Mouse (Mus musculus): ENCODE measurements around the gene Fry. TPM values are rescaled to one million over a fixed set of nuclear protein-coding genes. Genes with fewer than 3 reads are reported as not detected.

Fry gene
- polyA plus RNA-seq, 1 experiment from 2014 or later: 43.4 TPM

DNA sequence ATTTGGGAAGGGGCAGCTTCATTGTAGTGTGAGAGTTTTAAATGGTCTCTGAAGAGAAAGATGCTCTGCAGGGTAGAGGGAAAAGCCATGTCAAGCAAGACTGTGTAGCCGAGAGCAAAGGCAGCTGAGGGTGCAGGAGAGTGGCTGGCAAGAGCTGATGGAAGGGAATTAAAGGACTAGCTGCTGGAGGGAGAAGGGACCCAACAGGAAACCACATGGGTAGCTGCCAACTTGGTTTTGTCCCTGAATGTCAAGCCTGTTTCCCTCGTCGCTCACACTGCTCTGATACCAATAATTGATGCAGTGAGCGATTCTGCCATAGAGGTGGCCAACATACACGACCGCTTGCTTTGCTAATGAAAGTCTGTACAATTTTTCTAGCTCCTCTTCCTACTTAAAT, 160.9 kb downstream of the Fry start:
- Histone ChIP-seq H3K27me3 (replicated peaks; ENCODE audit: control insufficient read depth, insufficient read depth, low read length) (no peaks in the 10 kb centered on the region), H3K9me3 (ENCODE audit: control insufficient read depth, low read length) (no peaks in the 10 kb centered on the region), H3K4me3 (ENCODE audit: low read length) (no peak overlapping the region), H3K4me2 (ENCODE audit: low read length) (no peak overlapping the region), H3K9ac (ENCODE audit: low read depth, low read length) (no peak overlapping the region), H3K4me1 (ENCODE audit: control insufficient read depth, insufficient read depth, low read depth, low read length) (no peaks in the 10 kb centered on the region), H3K27ac (ENCODE audit: low read depth, low read length) (no peak overlapping the region), H3K36me3 (ENCODE audit: control insufficient read depth, insufficient read depth, low read length) (no peaks in the 10 kb centered on the region)
- ATAC-seq: no peak
- 67% methylated on average over 6 of the region's 6 CpGs for WGBS

DNA sequence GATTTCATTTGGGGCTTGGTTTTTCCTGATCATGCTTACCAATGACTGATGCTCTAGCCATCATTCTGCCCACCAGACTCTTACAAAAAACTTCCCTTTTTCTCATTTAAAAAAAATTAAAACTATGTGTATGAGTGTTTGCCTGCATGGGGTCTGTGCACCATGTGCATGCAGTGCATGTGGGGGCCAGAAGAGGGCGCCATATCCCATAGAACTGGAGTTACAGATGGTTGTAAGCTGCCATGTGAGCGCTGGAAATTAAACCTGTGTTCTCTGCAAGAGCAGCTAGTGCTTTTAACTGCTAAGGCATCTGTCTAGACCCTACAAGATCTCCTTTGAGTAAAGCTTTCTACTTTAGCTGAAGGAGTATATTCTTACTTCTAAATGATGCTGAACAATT, 162.6 kb downstream of the Fry start:
- Histone ChIP-seq H3K36me3 (ENCODE audit: control insufficient read depth, insufficient read depth, low read length) (peaks cover 3% of the 10 kb centered on the region; the same call in 1 of the 2 replicates), H3K27me3 (replicated peaks; ENCODE audit: control insufficient read depth, insufficient read depth, low read length) (no peaks in the 10 kb centered on the region), H3K4me3 (ENCODE audit: low read length) (no peak overlapping the region), H3K4me1 (ENCODE audit: control insufficient read depth, insufficient read depth, low read depth, low read length) (no peaks in the 10 kb centered on the region), H3K9ac (ENCODE audit: low read depth, low read length) (no peak overlapping the region), H3K9me3 (ENCODE audit: control insufficient read depth, low read length) (no peaks in the 10 kb centered on the region), H3K27ac (ENCODE audit: low read depth, low read length) (no peak overlapping the region), H3K4me2 (ENCODE audit: low read length) (no peak overlapping the region)
- no peak for ATAC-seq
- 72% methylated on average over 2 of the region's 2 CpGs for WGBS

DNA sequence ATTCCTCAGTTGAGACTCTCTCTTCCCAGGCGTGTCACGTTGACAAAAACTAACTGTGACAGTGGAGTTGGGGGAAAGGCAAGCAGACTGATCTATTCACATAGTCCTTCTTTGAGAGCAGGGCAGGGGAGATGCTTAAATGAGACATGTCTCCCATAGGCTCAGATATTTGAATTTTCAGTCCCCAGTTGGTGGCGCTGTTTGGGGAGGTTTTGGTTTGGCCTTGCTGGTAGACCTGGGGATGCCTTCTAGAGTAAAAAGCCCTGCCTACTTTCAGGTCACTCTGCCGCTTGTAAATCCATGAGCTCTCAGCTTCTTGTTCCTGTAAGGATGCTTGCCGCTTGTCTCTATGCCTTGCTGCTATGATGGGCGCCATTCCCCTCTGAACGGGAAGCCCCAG, 163.6 kb downstream of the Fry start:
- Histone ChIP-seq H3K27ac (ENCODE audit: low read depth, low read length) (no peak overlapping the region), H3K36me3 (ENCODE audit: control insufficient read depth, insufficient read depth, low read length) (peaks cover 3% of the 10 kb centered on the region; the same call in 1 of the 2 replicates), H3K4me2 (ENCODE audit: low read length) (no peak overlapping the region), H3K4me3 (ENCODE audit: low read length) (no peak overlapping the region), H3K9me3 (ENCODE audit: control insufficient read depth, low read length) (no peaks in the 10 kb centered on the region), H3K27me3 (replicated peaks; ENCODE audit: control insufficient read depth, insufficient read depth, low read length) (no peaks in the 10 kb centered on the region), H3K4me1 (ENCODE audit: control insufficient read depth, insufficient read depth, low read depth, low read length) (no peaks in the 10 kb centered on the region), H3K9ac (ENCODE audit: low read depth, low read length) (no peak overlapping the region)
- ATAC-seq: no peak
- WGBS: 83% methylated on average over 7 of the region's 7 CpGs

DNA sequence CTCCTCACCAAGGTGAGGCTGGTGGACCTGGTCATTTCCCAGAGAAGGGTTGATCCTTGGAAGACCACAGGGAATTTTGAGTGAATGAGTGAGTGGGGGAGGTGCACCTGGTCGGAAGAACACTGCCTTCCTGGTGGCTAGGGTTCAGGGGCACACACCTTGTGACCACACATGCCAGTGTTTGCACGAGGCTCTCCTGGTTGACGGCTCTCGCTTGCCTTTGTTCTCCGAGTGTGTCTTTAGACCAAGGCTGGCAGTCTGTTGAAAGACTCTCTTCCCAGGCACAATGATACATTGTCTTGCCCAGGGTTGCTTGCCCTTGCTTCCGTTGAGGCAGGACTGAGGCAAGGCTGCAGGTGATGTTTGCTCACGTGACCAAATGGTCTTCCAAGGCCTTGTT, 169.5 kb downstream of the Fry start:
- Histone ChIP-seq H3K27me3 (replicated peaks; ENCODE audit: control insufficient read depth, insufficient read depth, low read length) (no peaks in the 10 kb centered on the region), H3K9me3 (ENCODE audit: control insufficient read depth, low read length) (no peaks in the 10 kb centered on the region), H3K4me2 (ENCODE audit: low read length) (no peak overlapping the region), H3K36me3 (ENCODE audit: control insufficient read depth, insufficient read depth, low read length) (peaks cover 3% of the 10 kb centered on the region; the same call in 1 of the 2 replicates), H3K4me1 (ENCODE audit: control insufficient read depth, insufficient read depth, low read depth, low read length) (no peaks in the 10 kb centered on the region; the same call in 1 of the 2 replicates), H3K4me3 (ENCODE audit: low read length) (no peak overlapping the region), H3K27ac (ENCODE audit: low read depth, low read length) (no peak overlapping the region), H3K9ac (ENCODE audit: low read depth, low read length) (no peak overlapping the region)
- ATAC-seq: no peak
- 87% methylated on average over 7 of the region's 7 CpGs for WGBS

DNA sequence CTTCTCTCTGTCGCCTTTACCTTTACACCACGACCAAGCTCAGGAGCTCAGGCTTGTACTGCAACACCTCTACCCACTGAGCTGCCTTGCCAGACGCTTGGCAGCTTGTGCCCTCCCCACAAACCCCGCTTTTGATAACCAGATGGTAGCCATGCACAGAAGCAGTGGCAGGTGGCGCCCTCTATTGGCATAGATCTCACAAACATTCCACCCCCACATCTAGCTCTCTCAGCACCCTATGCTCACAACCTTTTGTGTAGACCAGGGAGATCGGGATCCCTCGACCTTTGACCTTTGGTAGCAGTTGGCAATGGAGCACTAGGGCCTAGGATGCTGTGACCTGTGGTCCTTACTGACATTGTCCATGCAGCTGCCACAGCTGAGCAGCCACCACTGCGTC, 171.2 kb downstream of the Fry start:
- no peak for ATAC-seq
- WGBS: 72% methylated on average over 8 of the region's 8 CpGs

DNA sequence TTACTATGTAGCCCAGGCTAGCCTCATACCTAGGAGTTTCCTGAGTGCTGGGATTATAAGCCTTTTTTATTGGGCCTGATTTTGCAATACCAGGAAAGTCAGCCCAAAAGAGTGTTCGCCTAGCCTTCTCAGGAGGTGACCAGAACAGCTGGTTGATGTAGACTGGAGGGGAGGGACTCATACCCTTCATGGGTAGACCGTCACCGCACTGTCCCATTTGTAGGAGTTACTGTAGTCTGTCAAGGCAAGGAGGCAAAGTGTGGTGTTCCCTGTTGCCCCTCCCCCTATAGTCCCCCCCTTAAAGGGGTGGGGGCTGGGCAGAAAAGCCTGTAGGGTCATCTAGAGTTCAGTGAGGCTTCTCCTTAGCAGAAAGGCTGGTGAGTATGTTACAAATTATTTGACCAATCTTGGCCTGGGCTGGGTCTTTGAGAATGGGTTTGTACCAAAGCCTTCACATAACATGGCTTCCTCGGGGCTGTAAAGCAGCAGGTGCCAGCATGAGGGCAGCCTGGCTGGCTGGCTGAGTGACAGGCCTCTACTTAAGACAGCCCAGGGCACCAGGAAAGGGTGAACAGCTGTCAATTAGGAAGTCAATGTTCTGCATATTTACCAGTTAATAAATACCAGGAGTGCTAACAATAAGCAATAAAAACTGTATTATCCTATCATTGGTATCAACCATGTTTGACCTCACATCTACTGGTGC, 172.2 kb downstream of the Fry start:
- Histone ChIP-seq H3K27ac (ENCODE audit: low read depth, low read length) (no peak overlapping the region), H3K4me2 (ENCODE audit: low read length) (no peak overlapping the region), H3K36me3 (ENCODE audit: control insufficient read depth, insufficient read depth, low read length) (no peaks in the 10 kb centered on the region), H3K4me3 (ENCODE audit: low read length) (no peak overlapping the region), H3K27me3 (replicated peaks; ENCODE audit: control insufficient read depth, insufficient read depth, low read length) (no peaks in the 10 kb centered on the region), H3K9ac (ENCODE audit: low read depth, low read length) (no peak overlapping the region), H3K4me1 (ENCODE audit: control insufficient read depth, insufficient read depth, low read depth, low read length) (peaks cover 2% of the 10 kb centered on the region; the same call in 1 of the 2 replicates), H3K9me3 (ENCODE audit: control insufficient read depth, low read length) (no peaks in the 10 kb centered on the region)
- WGBS: 71% methylated on average over 4 of the region's 4 CpGs
- ATAC-seq: 0 out of 2 replicates have a peak, but pooled peaks have one; percentile 53

More for the DNA sequence above, 171.2 kb downstream of the Fry start:
- H3K36me3 ChIP-seq (ENCODE audit: control insufficient read depth, insufficient read depth, low read length): peaks cover 1% of the 10 kb centered on the region; the same call in 1 of the 2 replicates
- no peak overlapping the region for H3K4me2 ChIP-seq (ENCODE audit: low read length)
- H3K27ac ChIP-seq (ENCODE audit: low read depth, low read length): no peak overlapping the region
- no peak overlapping the region for H3K4me3 ChIP-seq (ENCODE audit: low read length)
- H3K9me3 ChIP-seq (ENCODE audit: control insufficient read depth, low read length): no peaks in the 10 kb centered on the region
- no peak overlapping the region for H3K9ac ChIP-seq (ENCODE audit: low read depth, low read length)
- no peaks in the 10 kb centered on the region for H3K27me3 ChIP-seq (replicated peaks; ENCODE audit: control insufficient read depth, insufficient read depth, low read length)
- no peaks in the 10 kb centered on the region; the same call in 1 of the 2 replicates for H3K4me1 ChIP-seq (ENCODE audit: control insufficient read depth, insufficient read depth, low read depth, low read length)

DNA sequence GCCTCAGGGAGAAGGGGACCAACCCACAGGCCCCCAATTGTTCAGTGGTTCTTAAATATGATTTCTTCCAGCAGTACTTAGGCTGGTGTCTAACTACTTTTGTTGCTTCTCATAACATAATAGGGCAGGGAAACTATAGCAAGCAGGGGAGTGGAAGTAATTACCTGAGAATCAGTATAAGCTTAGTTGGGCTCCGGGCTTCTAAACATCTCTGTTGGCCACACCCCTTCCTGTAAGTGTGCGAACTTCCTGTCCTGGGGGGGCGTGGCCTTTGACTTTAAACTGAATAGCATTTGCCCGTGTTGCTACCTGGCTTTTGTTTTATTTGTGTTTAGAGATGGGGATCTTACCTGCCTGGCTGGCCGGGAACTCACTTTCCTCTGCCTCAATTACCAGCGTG, 172.8 kb downstream of the Fry start:
- no peak overlapping the region for H3K4me3 ChIP-seq (ENCODE audit: low read length)
- no peak overlapping the region for H3K27ac ChIP-seq (ENCODE audit: low read depth, low read length)
- ATAC-seq: no peak
- no peaks in the 10 kb centered on the region for H3K27me3 ChIP-seq (replicated peaks; ENCODE audit: control insufficient read depth, insufficient read depth, low read length)
- no peak overlapping the region for H3K9ac ChIP-seq (ENCODE audit: low read depth, low read length)
- peaks cover 2% of the 10 kb centered on the region; the same call in 1 of the 2 replicates for H3K4me1 ChIP-seq (ENCODE audit: control insufficient read depth, insufficient read depth, low read depth, low read length)
- H3K9me3 ChIP-seq (ENCODE audit: control insufficient read depth, low read length): no peaks in the 10 kb centered on the region
- H3K36me3 ChIP-seq (ENCODE audit: control insufficient read depth, insufficient read depth, low read length): no peaks in the 10 kb centered on the region
- WGBS: 87% methylated on average over 6 of the region's 6 CpGs
- H3K4me2 ChIP-seq (ENCODE audit: low read length): no peak overlapping the region

DNA sequence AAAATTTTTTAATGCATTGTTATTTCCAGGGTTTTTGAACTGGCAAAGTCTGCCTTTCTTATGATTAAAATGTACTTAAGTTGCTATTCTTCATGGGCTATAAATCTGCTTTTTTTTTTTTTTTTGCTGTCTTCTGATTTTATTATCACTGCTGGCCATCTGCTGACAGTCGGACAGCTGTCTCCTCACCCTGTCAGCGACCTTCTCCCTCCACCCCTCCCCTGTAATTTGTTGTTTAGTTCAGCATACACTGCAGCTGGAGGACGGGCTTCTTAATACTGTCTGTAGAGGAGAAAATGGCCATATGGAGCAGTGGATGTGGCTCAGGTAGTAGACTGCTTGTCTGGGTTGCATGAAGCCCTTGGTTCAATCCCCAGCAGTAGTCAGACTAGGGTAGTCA, 173.7 kb downstream of the Fry start:
- no peak overlapping the region for H3K4me2 ChIP-seq (ENCODE audit: low read length)
- peaks cover 2% of the 10 kb centered on the region; the same call in 1 of the 2 replicates for H3K4me1 ChIP-seq (ENCODE audit: control insufficient read depth, insufficient read depth, low read depth, low read length)
- ATAC-seq: no peak
- H3K9ac ChIP-seq (ENCODE audit: low read depth, low read length): no peak overlapping the region
- no peaks in the 10 kb centered on the region for H3K36me3 ChIP-seq (ENCODE audit: control insufficient read depth, insufficient read depth, low read length)
- H3K27me3 ChIP-seq (replicated peaks; ENCODE audit: control insufficient read depth, insufficient read depth, low read length): no peaks in the 10 kb centered on the region
- H3K27ac ChIP-seq (ENCODE audit: low read depth, low read length): no peak overlapping the region
- H3K4me3 ChIP-seq (ENCODE audit: low read length): no peak overlapping the region
- WGBS: 31% methylated on average over 3 of the region's 3 CpGs
- H3K9me3 ChIP-seq (ENCODE audit: control insufficient read depth, low read length): no peaks in the 10 kb centered on the region

DNA sequence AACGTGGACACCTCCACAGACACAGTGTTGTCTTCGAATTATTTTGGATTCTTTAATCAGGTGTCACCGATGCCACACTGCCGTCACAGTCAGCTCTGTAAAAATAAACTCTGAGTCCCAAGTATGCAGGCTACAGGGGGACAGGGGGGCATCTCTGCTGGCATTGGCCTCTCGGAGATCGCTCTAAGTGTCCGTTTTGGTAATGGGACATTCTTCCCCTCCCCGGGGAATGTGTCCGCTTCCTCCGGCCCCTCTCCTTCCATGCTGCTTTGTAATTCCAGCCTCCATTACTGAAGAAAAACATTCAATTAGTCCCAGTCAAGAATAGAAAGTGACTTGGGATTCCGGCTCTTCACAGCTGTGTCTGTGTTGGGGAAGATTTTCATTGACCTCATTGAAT, 175.9 kb downstream of the Fry start:
- ATAC-seq: no peak
- H3K9me3 ChIP-seq (ENCODE audit: control insufficient read depth, low read length): no peaks in the 10 kb centered on the region
- no peak overlapping the region for H3K9ac ChIP-seq (ENCODE audit: low read depth, low read length)
- WGBS: 63% methylated on average over 11 of the region's 11 CpGs
- no peaks in the 10 kb centered on the region for H3K27me3 ChIP-seq (replicated peaks; ENCODE audit: control insufficient read depth, insufficient read depth, low read length)
- no peaks in the 10 kb centered on the region for H3K36me3 ChIP-seq (ENCODE audit: control insufficient read depth, insufficient read depth, low read length)
- H3K27ac ChIP-seq (ENCODE audit: low read depth, low read length): no peak overlapping the region
- H3K4me3 ChIP-seq (ENCODE audit: low read length): no peak overlapping the region
- H3K4me1 ChIP-seq (ENCODE audit: control insufficient read depth, insufficient read depth, low read depth, low read length): peaks cover 2% of the 10 kb centered on the region; the same call in 1 of the 2 replicates
- no peak overlapping the region for H3K4me2 ChIP-seq (ENCODE audit: low read length)
